Mouse (Mus musculus): ENCODE measurements around the gene Idua. TPM values are rescaled to one million over a fixed set of nuclear protein-coding genes. Genes with fewer than 3 reads are reported as not detected.

Gene Idua
- polyA plus RNA-seq, 1 experiment, result 62.6 TPM

DNA sequence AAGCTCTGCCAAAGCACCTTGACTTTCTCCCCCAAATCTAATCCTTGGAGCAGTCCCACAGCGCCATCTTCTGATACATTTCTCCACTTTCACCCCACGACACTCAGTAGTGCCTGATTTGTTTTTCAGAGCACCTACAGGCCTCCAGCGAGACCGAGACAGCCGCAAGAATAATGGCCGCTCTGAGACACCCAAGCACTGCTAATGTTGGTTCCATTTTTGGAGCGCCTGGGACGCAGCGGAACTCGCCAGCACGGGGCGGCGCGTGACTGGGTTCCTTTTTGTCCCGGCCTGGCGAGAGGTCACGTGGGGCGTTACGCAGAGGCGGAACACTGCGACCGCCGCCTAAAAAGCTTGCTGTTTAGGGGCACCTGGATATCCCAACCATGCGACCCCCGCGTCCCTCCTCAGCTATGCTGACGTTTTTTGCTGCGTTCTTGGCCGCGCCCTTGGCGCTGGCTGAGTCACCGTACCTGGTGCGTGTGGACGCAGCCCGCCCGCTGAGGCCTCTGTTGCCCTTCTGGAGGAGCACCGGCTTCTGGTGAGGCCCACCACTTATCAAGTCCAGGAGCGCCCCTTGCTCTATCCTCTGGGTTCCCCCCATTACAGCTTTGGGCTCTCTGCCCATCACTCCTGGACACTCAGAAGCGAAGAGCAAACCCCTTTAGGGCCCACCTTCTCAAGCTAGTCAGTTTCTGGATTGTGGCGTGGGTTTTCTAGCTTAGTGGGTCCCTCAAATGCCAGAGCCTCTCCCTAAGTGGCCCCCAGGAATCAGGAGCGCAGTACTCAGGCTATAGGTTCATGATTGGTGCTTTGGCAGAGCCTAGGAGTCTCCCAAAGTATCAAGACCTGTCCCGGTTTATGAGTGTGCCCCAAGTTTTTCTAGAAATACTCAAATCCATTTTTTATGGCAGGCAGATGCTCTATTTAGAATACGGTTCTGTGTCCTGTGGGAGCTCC lies 9.1 kb downstream of the Idua start, which contains the start of gene Dgkq:
TSS of gene Dgkq (minus strand) at position 696 of the 960 bp plus-strand sequence.
- TF ChIP-seq POLR2A (IDR thresholded peaks at IDR 0.05; ENCODE audit: borderline replicate concordance, low read depth, low read length) (no peak), CTCF (IDR thresholded peaks at IDR 0.05; ENCODE audit: low read depth, low read length) (0 out of 2 replicates have a peak, but pooled peaks have one; percentile 24)
- Histone ChIP-seq H3K4me3 (ENCODE audit: insufficient read depth, low read length) (peak within 1 kb of the TSS; percentile 67), H3K27ac (ENCODE audit: insufficient read depth, low read depth, low read length) (peak within 1 kb of the TSS; percentile 93), H3K4me1 (ENCODE audit: control insufficient read depth, insufficient read depth, low read length) (peaks cover 15% of the 10 kb centered on the region)

DNA sequence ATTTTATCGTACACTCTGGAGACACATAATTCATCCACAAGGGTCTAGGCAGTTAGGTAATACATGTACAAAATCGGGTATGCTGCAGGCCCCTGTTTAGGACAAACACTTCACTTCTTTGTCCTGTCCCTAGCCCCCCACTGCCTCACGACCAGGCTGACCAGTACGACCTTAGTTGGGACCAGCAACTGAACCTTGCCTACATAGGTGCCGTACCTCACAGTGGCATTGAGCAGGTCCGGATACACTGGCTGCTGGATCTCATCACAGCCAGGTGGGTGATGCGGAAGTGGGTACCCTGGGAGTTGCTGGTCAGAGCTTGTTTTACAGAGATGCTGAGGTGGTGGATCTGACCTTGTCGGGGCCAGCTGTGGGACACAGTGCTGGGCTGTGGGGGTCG lies 9.9 kb downstream of the Idua start:
- Histone ChIP-seq H3K4me1 (ENCODE audit: control insufficient read depth, insufficient read depth, low read length) (peaks cover 15% of the 10 kb centered on the region), H3K27ac (ENCODE audit: insufficient read depth, low read depth, low read length) (peak overlapping the region; percentile 93; the same call in 1 of the 2 replicates), H3K4me3 (ENCODE audit: insufficient read depth, low read length) (peak overlapping the region; percentile 67)
- TF ChIP-seq CTCF (IDR thresholded peaks at IDR 0.05; ENCODE audit: low read depth, low read length), result no peak
- TF ChIP-seq POLR2A (IDR thresholded peaks at IDR 0.05; ENCODE audit: borderline replicate concordance, low read depth, low read length), result no peak

GRCm38 (mm10) chr5:108670785-108671184 lies 10.7 kb downstream of the Idua start:
- Histone ChIP-seq H3K27ac (ENCODE audit: insufficient read depth, low read depth, low read length) (no peak overlapping the region), H3K4me3 (ENCODE audit: insufficient read depth, low read length) (no peak overlapping the region), H3K4me1 (ENCODE audit: control insufficient read depth, insufficient read depth, low read length) (peaks cover 15% of the 10 kb centered on the region)
- TF ChIP-seq CTCF (IDR thresholded peaks at IDR 0.05; ENCODE audit: low read depth, low read length) (peak; percentile 15; the same call in 1 of the 2 replicates), POLR2A (IDR thresholded peaks at IDR 0.05; ENCODE audit: borderline replicate concordance, low read depth, low read length) (no peak)

DNA sequence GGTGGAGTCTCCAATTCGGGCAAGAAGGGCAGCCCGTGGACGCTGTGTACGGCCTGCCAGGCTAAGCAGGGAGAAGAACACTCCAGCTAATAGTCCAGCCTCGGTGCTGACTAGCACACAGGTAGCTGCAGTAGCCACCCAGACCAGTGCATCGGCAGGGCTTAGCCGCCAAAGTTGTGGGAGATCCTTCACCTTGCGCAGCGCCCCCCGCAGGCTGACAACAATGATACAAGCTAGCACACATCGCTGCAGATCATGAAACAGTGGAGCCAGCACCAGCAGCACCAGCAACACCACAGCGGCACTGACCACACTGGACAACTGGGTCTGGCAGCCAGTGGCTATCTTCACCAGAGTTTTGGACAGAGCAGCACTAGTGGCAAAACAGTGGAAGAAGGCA lies 11.6 kb downstream of the Idua start:
- Histone ChIP-seq H3K4me3 (ENCODE audit: insufficient read depth, low read length) (no peak overlapping the region), H3K27ac (ENCODE audit: insufficient read depth, low read depth, low read length) (no peak overlapping the region), H3K4me1 (ENCODE audit: control insufficient read depth, insufficient read depth, low read length) (peaks cover 15% of the 10 kb centered on the region)
- TF ChIP-seq POLR2A (IDR thresholded peaks at IDR 0.05; ENCODE audit: borderline replicate concordance, low read depth, low read length) (no peak), CTCF (IDR thresholded peaks at IDR 0.05; ENCODE audit: low read depth, low read length) (0 out of 2 replicates have a peak, but pooled peaks have one; percentile 8)

- TF ChIP-seq POLR2A (IDR thresholded peaks at IDR 0.05; ENCODE audit: borderline replicate concordance, low read depth, low read length) (no peak), CTCF (IDR thresholded peaks at IDR 0.05; ENCODE audit: low read depth, low read length) (no peak)
- H3K27ac ChIP-seq (ENCODE audit: insufficient read depth, low read depth, low read length), result no peak overlapping the region
- peaks cover 9% of the 10 kb centered on the region for H3K4me1 ChIP-seq (ENCODE audit: control insufficient read depth, insufficient read depth, low read length)
- no peak overlapping the region for H3K4me3 ChIP-seq (ENCODE audit: insufficient read depth, low read length)
Measured at GRCm38 (mm10) chr5:108674624-108675023, 14.5 kb downstream of the Idua start.

DNA sequence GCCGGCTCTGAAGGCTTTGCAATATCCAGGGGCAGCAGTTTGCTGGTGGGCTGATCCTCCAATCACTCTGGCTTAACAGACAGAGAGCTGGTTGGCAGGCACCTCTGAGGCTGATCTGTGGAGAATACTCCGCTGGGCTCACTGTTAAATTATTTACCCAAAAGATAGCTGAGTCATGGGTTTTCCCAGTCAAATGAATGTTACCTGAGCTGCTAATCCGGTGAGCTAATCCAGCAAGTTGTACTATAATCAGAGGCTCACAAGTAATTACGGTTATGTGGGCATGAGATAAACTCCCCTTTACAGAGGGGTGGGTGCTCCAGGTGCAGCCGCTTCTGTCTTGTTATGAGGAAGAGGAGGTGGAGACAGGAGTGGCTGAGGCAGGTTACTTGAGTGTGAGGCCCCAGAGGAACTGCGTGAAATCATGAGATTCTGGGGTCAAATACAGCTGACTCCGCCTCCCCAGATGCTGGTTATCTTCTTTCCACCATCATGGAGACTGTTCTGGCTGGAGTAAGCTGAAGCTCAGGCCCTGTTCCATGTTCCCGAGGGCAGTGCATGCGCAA lies 15.2 kb downstream of the Idua start, which contains the start of gene Slc26a1:
TSS of gene Slc26a1 (minus strand) at position 319 of the 566 bp plus-strand sequence.
- Histone ChIP-seq H3K27ac (ENCODE audit: insufficient read depth, low read depth, low read length) (no peak within 1 kb of the TSS), H3K4me3 (ENCODE audit: insufficient read depth, low read length) (no peak within 1 kb of the TSS), H3K4me1 (ENCODE audit: control insufficient read depth, insufficient read depth, low read length) (peaks cover 8% of the 10 kb centered on the region)
- TF ChIP-seq POLR2A (IDR thresholded peaks at IDR 0.05; ENCODE audit: borderline replicate concordance, low read depth, low read length), result no peak
- TF ChIP-seq CTCF (IDR thresholded peaks at IDR 0.05; ENCODE audit: low read depth, low read length), result no peak

GRCm38 (mm10) chr5:108676772-108677498 lies 16.8 kb downstream of the Idua start:
- Histone ChIP-seq H3K4me1 (ENCODE audit: control insufficient read depth, insufficient read depth, low read length) (peaks cover 5% of the 10 kb centered on the region; the same call in 1 of the 2 replicates), H3K27ac (ENCODE audit: insufficient read depth, low read depth, low read length) (no peak overlapping the region), H3K4me3 (ENCODE audit: insufficient read depth, low read length) (no peak overlapping the region)
- no peak for TF ChIP-seq CTCF (IDR thresholded peaks at IDR 0.05; ENCODE audit: low read depth, low read length)
- no peak for TF ChIP-seq POLR2A (IDR thresholded peaks at IDR 0.05; ENCODE audit: borderline replicate concordance, low read depth, low read length)

DNA sequence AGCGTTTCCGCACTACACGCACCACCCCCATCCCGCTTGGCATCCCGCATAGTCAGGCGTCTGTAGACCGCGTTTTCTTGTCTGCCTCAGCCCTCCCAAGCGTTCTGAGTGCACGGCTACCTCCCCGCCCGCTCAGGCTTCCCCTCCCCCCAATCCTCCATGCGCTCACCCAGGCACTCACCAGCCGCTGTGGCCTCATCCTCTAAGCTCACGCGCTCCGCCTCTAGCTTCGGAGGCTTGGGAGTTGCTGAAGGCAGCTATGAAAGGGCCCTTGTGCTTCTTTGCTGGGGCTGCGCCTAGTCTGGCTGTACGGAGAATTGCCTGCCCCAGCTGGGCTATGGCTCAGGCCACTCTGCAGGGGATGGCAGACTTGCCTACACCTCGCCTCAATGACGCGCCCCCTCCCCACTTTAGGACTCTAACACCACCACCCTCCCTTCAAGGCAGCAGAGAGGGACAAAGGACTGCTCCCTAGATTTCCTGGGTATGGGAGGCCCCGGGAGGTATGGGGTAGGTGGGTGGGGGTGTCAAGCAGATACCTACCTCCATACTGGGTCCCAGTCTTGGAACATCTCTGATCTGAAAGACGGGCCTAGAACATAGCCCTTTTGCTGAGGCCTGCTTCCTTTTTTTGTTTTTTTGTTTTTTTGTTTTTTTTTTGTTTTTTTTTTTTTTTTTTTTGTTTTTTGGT lies 17.6 kb downstream of the Idua start:
- H3K4me3 ChIP-seq (ENCODE audit: insufficient read depth, low read length), result no peak overlapping the region
- H3K27ac ChIP-seq (ENCODE audit: insufficient read depth, low read depth, low read length), result no peak overlapping the region
- H3K4me1 ChIP-seq (ENCODE audit: control insufficient read depth, insufficient read depth, low read length), result peaks cover 5% of the 10 kb centered on the region; the same call in 1 of the 2 replicates
- no peak for TF ChIP-seq POLR2A (IDR thresholded peaks at IDR 0.05; ENCODE audit: borderline replicate concordance, low read depth, low read length)
- no peak for TF ChIP-seq CTCF (IDR thresholded peaks at IDR 0.05; ENCODE audit: low read depth, low read length)

All from bone marrow macrophage, adult 2 months (primary cell).